Mouse (Mus musculus) liver, embryonic 14.5 days (tissue): ENCODE results near the gene Slc27a1.

Experiments
- CTCF ChIP-seq: IDR thresholded peaks from 2 replicates; pipeline ENCODE4 v1.5.1; 2016; ENCODE audit warnings: antibody characterized with exemption, low read depth, control low read depth
- EP300 ChIP-seq: IDR thresholded peaks from 2 replicates; pipeline ENCODE4 v1.6.1; 2016; ENCODE audit warnings: antibody characterized with exemption, low read depth

- TF ChIP-seq CTCF (no peak; the same call in 1 of the 2 replicates), EP300 (peak; percentile 46; the same call in 1 of the 2 replicates)
Observed at GRCm38 (mm10) chr8:71591471-71592373, 23.0 kb downstream of the Slc27a1 start, which contains the start of gene Pgls.
